Mouse (Mus musculus) yolk sac, embryonic 10.5 days (tissue): Measurements from ENCODE around the gene Aasdh.

ENCODE experiments used
- DNase-seq: peaks from one replicate; pipeline ENCODE4 v3.0.0-alpha.2; 2017; ENCODE audit warnings: low spot score

The Aasdh gene

GRCm38 (mm10) chr5:76841859-76842258 lies 63.5 kb downstream of the Aasdh start:
- DNase-seq = no peak

GRCm38 (mm10) chr5:76839786-76840185 lies 65.5 kb downstream of the Aasdh start:
- no peak for DNase-seq

GRCm38 (mm10) chr5:76837018-76837417 lies 68.3 kb downstream of the Aasdh start:
- DNase-seq = no peak

DNA sequence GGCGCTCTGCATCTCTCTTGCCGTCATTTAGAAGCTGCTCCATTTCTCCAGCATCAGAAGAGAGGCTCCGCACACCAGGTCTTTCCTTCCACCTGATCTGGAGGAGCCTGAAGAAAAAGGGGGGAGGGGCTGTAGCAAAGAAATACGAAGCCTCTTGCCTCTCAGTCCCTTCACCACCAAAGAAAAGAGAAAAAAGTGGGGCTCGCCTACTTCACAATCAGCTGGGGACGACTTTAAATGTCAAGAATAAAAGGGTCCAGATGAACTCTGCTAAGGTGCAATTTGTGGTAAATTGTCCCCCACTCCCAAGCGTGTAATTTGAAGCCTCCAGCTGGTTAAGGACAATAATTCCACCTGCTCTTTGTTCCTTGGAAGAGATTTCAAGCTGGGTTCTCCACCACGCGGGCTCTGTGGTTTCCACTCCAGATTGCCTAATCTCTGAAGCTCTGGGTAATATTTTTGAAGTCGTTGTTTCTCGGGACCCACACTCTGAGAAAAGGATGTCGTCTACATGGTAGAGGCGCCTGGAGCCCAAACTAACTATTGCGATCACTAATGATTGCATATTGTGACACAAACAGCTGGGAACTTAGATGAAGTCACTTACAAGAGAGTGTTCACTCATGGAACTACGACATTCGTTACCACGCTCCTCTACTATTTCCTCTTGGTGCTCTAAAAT lies 72.6 kb downstream of the Aasdh start:
- no peak for DNase-seq

DNA sequence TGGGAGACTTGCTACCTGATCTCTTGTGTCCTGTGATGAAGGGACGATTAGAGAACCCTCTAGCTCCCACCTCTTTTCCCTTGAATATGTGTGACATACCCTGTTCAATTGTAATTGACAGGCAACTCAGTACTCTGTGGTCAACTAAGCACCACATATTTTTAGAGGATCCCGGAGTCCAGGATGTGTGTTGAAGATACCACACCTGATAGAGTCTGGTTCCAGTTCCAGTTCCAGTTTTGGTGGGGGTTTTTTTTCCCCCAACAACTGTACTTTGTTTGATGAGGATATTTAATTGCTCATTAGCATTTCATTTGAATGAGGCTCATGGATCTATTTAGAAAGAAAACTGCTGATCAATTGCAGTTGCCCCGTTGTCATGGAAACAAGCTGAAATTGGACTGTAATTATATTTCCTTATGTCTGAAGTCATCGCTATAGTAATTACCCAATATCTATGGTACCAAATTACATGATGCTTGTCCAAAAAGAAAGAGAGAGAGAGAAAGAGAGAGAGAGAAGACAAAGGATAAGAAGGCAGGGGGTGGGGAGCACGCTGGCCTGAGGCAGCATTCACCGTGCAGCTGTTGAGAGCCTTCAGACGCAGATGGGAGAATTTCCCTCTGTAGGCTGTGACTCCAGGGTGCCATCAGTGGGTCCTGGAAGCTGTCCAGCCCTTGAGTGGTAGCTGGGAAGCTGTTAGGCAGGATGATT lies 76.6 kb downstream of the Aasdh start:
- no peak for DNase-seq
